Mouse (Mus musculus) erythroblast, embryonic 14.5 days (primary cell): Measurements from ENCODE around the gene Olfr370. TPM values are rescaled to one million over a fixed set of nuclear protein-coding genes. Genes with fewer than 3 reads are reported as not detected.

Experiments used
- H3K27me3 ChIP-seq: 2 replicates; pipeline ENCODE4 v1.6.1; 2012; ENCODE audit warnings: inconsistent platforms; ENCODE audit not compliant: control insufficient read depth
- H3K36me3 ChIP-seq: 2 replicates; pipeline ENCODE4 v1.6.1; 2012; ENCODE audit warnings: mild to moderate bottlenecking, inconsistent platforms; ENCODE audit not compliant: control insufficient read depth
- H3K4me1 ChIP-seq: 2 replicates; pipeline ENCODE4 v1.6.1; 2012; ENCODE audit warnings: inconsistent platforms; ENCODE audit not compliant: control insufficient read depth
- H3K4me3 ChIP-seq: replicated peaks from 2 replicates; pipeline ENCODE3; 2012; ENCODE audit warnings: moderate library complexity, mild to moderate bottlenecking, inconsistent platforms
- H3K9me3 ChIP-seq: 2 replicates; pipeline ENCODE4 v1.6.1; 2012; ENCODE audit warnings: low read length, inconsistent platforms, mixed read lengths; ENCODE audit not compliant: control insufficient read depth
- GATA1 ChIP-seq: IDR thresholded peaks from 2 replicates; pipeline ENCODE4 v1.6.1; 2012; ENCODE audit warnings: low read length, inconsistent platforms, mixed read lengths
- TAL1 ChIP-seq: IDR thresholded peaks from 3 replicates; pipeline ENCODE4 v1.6.1; 2012; ENCODE audit warnings: low read length, inconsistent platforms, mixed read lengths
- polyA plus RNA-seq: library from polyadenylated mRNA; stranded (reverse); fragments of >175 nt; gene quantifications from 2 replicates; pipeline ENCODE4 v1.2.3, GENCODE M21; 2012

The Olfr370 gene
- polyA plus RNA-seq, 1 experiment, result not detected

GRCm38 (mm10) chr8:83593325-83594166 lies 58.0 kb downstream of the Olfr370 start:
- Histone ChIP-seq H3K36me3 (peaks cover 28% of the 10 kb centered on the region), H3K4me1 (peaks cover 41% of the 10 kb centered on the region), H3K27me3 (no peaks in the 10 kb centered on the region), H3K4me3 (peak overlapping the region; percentile 97), H3K9me3 (no peaks in the 10 kb centered on the region)
- TF ChIP-seq GATA1 (no peak), TAL1 (no peak)

GRCm38 (mm10) chr8:83594167-83595049 lies 58.8 kb downstream of the Olfr370 start:
- H3K36me3 ChIP-seq, result peaks cover 24% of the 10 kb centered on the region
- no peaks in the 10 kb centered on the region for H3K27me3 ChIP-seq
- peak; percentile 74 for TF ChIP-seq GATA1
- TF ChIP-seq TAL1, result no peak
- peak overlapping the region; percentile 97 for H3K4me3 ChIP-seq
- H3K9me3 ChIP-seq, result no peaks in the 10 kb centered on the region
- peaks cover 50% of the 10 kb centered on the region for H3K4me1 ChIP-seq

Other genes starting within 250 kb of the Olfr370 start
- not detected in 2 replicates for gene Ucp1, start 245.4 kb upstream of the Olfr370 start, polyA plus RNA-seq
- gene Elmod2, start 203.3 kb upstream of the Olfr370 start, polyA plus RNA-seq, result 0.02 TPM in 1 of 2 replicates, not detected in the other
- not detected in 2 replicates for gene Mgat4d, start 187.3 kb upstream of the Olfr370 start, polyA plus RNA-seq
- gene Clgn, start 145.9 kb upstream of the Olfr370 start, polyA plus RNA-seq, result not detected in 2 replicates
- 0.48 and 0.70 TPM in 2 replicates for gene Scoc, start 77.4 kb upstream of the Olfr370 start, polyA plus RNA-seq
- 76.6 and 87.5 TPM in 2 replicates for gene Ndufb7, start 30.9 kb downstream of the Olfr370 start, polyA plus RNA-seq
- gene Tecr, start 72.2 kb downstream of the Olfr370 start, polyA plus RNA-seq, result 33.6 and 58.0 TPM in 2 replicates
- 20.5 and 20.7 TPM in 2 replicates for gene Dnajb1, start 72.4 kb downstream of the Olfr370 start, polyA plus RNA-seq
- 7.9 and 10.0 TPM in 2 replicates for gene Gipc1, start 116.9 kb downstream of the Olfr370 start, polyA plus RNA-seq
- 0.01 and 0.02 TPM in 2 replicates for gene Ptger1, start 130.9 kb downstream of the Olfr370 start, polyA plus RNA-seq
- 1.2 and 1.7 TPM in 2 replicates for gene Pkn1, start 163.4 kb downstream of the Olfr370 start, polyA plus RNA-seq
- 3.0 and 5.3 TPM in 2 replicates for gene Ddx39, start 179.4 kb downstream of the Olfr370 start, polyA plus RNA-seq
- gene Adgre5, start 205.5 kb downstream of the Olfr370 start, polyA plus RNA-seq, result 0.17 and 0.35 TPM in 2 replicates